Mouse (Mus musculus) C2C12 (cell line): ENCODE measurements around the gene Chd6. TPM values are rescaled to one million over a fixed set of nuclear protein-coding genes. Genes with fewer than 3 reads are reported as not detected.

Experiments
- H3K27me3 ChIP-seq: one replicate; pipeline ENCODE4 v1.6.1; 2011; ENCODE audit not compliant: control insufficient read depth, insufficient read depth, insufficient read length
- H3K36me3 ChIP-seq: one replicate; pipeline ENCODE4 v1.6.1; 2011; ENCODE audit not compliant: control insufficient read depth, insufficient read depth
- H3K4me3 ChIP-seq: one replicate; pipeline ENCODE4 v1.5.1; 2011; ENCODE audit warnings: mild to moderate bottlenecking, control low read depth; ENCODE audit not compliant: poor library complexity, insufficient read depth, severe bottlenecking
- H3K79me2 ChIP-seq: one replicate; pipeline ENCODE4 v1.6.1; 2011; ENCODE audit not compliant: control insufficient read depth, insufficient read depth
- H3K79me3 ChIP-seq: one replicate; pipeline ENCODE4 v1.6.1; 2011; ENCODE audit warnings: low read depth, control low read depth
- H3ac ChIP-seq: one replicate; pipeline ENCODE3; 2011; ENCODE audit warnings: low read depth; ENCODE audit not compliant: control insufficient read depth, insufficient read length
- CEBPB ChIP-seq: IDR thresholded peaks from one replicate; pipeline ENCODE4 v1.6.1; 2011; ENCODE audit warnings: low read depth, mild to moderate bottlenecking, control low read depth, moderate library complexity
- CTCF ChIP-seq: IDR thresholded peaks from one replicate; pipeline ENCODE4 v1.5.1; 2011; ENCODE audit not compliant: control insufficient read depth, insufficient read depth, insufficient read length
- FOSL1 ChIP-seq: IDR thresholded peaks from one replicate; pipeline ENCODE4 v1.8.0; 2011; ENCODE audit warnings: mild to moderate bottlenecking, low read length; ENCODE audit not compliant: poor library complexity, insufficient read depth, severe bottlenecking
- MAX ChIP-seq: IDR thresholded peaks from one replicate; pipeline ENCODE4 v1.6.1; 2011; ENCODE audit warnings: mild to moderate bottlenecking, control low read depth
- MYOD1 ChIP-seq: IDR thresholded peaks from one replicate; pipeline ENCODE4 v1.6.1; 2011; ENCODE audit warnings: low read depth; ENCODE audit not compliant: control insufficient read depth, insufficient read length
- MYOG ChIP-seq: IDR thresholded peaks from one replicate; pipeline ENCODE4 v1.6.1; 2011; ENCODE audit not compliant: control insufficient read depth, insufficient read length; ENCODE audit errors: extremely low read depth
- USF1 ChIP-seq: IDR thresholded peaks from one replicate; pipeline ENCODE4 v1.6.1; 2011; ENCODE audit warnings: low read depth, mild to moderate bottlenecking, control low read depth, moderate library complexity
- polyA plus RNA-seq: library from polyadenylated mRNA; unstranded; fragments of >200 nt; fragmentation: generic; extraction: Trizol; gene quantifications from one replicate; pipeline ENCODE4 v1.2.1, GENCODE M21; 2012; ENCODE audit warnings: missing spikeins

Gene Chd6
- polyA plus RNA-seq, 1 experiment = 3.9 TPM

DNA sequence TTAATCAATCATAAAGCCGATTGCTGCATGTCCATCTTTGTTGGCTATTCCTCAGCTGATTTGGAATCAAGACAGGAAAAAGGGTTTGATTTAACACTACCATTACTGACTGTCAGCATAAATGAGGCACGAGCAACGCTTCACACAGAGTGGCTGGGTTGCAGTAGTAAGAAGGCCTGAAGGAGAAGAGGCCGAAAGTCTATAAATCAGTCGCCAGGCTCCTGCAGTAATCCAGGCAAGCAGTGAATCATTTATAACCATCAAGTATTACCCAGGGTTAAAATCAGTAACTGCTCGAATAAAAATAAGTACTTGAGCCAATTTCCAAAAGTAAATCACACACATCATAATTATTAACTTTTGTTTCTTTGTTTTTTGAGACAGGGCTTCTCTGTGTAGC is 59.4 kb downstream of the Chd6 start:
- no peaks in the 10 kb centered on the region for H3K79me2 ChIP-seq
- H3ac ChIP-seq = no peak overlapping the region
- H3K4me3 ChIP-seq = no peak overlapping the region
- H3K79me3 ChIP-seq = no peaks in the 10 kb centered on the region
- TF ChIP-seq MYOG = no peak
- TF ChIP-seq USF1 = no peak
- no peak for TF ChIP-seq CEBPB
- no peak for TF ChIP-seq MYOD1
- TF ChIP-seq CTCF = no peak
- TF ChIP-seq FOSL1 = no peak
- TF ChIP-seq MAX = no peak
- peaks cover 26% of the 10 kb centered on the region for H3K36me3 ChIP-seq
- no peaks in the 10 kb centered on the region for H3K27me3 ChIP-seq

DNA sequence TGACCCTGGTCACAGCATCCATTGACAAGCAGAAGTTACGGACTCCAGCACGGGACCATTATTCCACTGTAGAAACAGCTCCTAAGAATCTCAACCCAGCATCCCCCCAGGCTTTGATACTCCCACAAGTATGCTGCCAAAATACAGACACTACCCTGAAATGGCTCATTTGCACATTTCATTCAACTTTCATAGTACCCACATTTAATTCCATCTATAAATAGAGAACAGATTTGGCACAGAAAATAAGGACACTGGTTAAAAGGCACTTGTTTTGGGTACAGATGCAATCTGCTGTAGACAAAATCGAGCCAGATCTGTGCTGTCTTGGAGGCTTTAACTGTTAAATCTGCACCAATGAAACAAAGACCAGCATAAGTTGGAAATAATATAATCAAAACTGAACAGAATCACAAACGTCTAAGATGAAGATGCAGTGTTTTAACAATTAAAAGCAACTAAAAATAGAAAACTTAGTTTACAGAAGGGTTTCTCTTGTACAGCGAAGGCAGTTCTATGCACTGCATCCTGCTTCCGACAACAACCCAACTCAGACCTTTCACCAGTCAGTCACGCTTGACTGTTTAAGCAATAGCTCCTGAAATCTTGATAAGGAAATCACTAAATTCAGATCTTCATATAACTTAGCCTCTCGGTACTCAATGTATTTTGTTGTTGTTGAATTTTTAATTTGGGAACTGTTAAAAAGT is 64.2 kb downstream of the Chd6 start:
- Histone ChIP-seq H3K4me3 (no peak overlapping the region), H3K79me2 (no peaks in the 10 kb centered on the region), H3K27me3 (no peaks in the 10 kb centered on the region), H3K36me3 (peaks cover 17% of the 10 kb centered on the region), H3ac (no peak overlapping the region), H3K79me3 (peaks cover 4% of the 10 kb centered on the region)
- TF ChIP-seq USF1 (no peak), MYOD1 (no peak), CTCF (no peak), CEBPB (no peak), MAX (no peak), FOSL1 (no peak), MYOG (no peak)

DNA sequence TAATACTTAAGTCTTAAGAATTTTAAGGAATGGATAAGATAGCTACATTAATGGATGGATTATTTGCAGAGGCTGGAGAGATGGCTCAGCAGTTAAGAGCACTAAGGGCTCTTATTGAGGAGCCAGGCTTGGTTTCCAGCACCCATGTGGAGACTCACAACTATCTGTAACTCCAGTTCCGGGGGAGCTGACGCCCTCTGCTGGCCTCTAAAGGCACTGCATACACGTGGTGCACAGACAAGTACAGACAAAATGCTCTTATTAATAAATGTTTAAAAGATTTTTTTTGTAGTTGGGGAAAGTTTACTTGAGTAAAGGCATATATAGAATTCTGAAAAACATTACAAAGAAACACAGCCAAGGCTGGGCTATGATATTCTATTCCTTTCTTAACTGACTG is 66.0 kb downstream of the Chd6 start:
- Histone ChIP-seq H3ac (no peak overlapping the region), H3K27me3 (no peaks in the 10 kb centered on the region), H3K4me3 (no peak overlapping the region), H3K79me3 (peaks cover 4% of the 10 kb centered on the region), H3K79me2 (no peaks in the 10 kb centered on the region), H3K36me3 (peaks cover 23% of the 10 kb centered on the region)
- TF ChIP-seq CEBPB (no peak), MAX (no peak), FOSL1 (no peak), USF1 (no peak), CTCF (no peak), MYOG (no peak), MYOD1 (no peak)

GRCm38 (mm10) chr2:161040743-161041142 is 68.1 kb downstream of the Chd6 start:
- no peak overlapping the region for H3K4me3 ChIP-seq
- no peaks in the 10 kb centered on the region for H3K79me2 ChIP-seq
- peaks cover 24% of the 10 kb centered on the region for H3K36me3 ChIP-seq
- TF ChIP-seq MAX = no peak
- no peak for TF ChIP-seq CTCF
- TF ChIP-seq USF1 = no peak
- no peaks in the 10 kb centered on the region for H3K27me3 ChIP-seq
- H3ac ChIP-seq = no peak overlapping the region
- peaks cover 4% of the 10 kb centered on the region for H3K79me3 ChIP-seq

GRCm38 (mm10) chr2:161037766-161038165 is 71.1 kb downstream of the Chd6 start:
- Histone ChIP-seq H3K79me2 (no peaks in the 10 kb centered on the region), H3K79me3 (no peaks in the 10 kb centered on the region), H3K4me3 (no peak overlapping the region), H3ac (no peak overlapping the region), H3K36me3 (peaks cover 24% of the 10 kb centered on the region), H3K27me3 (no peaks in the 10 kb centered on the region)
- TF ChIP-seq CTCF = no peak
- no peak for TF ChIP-seq CEBPB
- TF ChIP-seq MAX = no peak
- TF ChIP-seq MYOD1 = no peak
- no peak for TF ChIP-seq MYOG
- no peak for TF ChIP-seq FOSL1
- TF ChIP-seq USF1 = no peak

DNA sequence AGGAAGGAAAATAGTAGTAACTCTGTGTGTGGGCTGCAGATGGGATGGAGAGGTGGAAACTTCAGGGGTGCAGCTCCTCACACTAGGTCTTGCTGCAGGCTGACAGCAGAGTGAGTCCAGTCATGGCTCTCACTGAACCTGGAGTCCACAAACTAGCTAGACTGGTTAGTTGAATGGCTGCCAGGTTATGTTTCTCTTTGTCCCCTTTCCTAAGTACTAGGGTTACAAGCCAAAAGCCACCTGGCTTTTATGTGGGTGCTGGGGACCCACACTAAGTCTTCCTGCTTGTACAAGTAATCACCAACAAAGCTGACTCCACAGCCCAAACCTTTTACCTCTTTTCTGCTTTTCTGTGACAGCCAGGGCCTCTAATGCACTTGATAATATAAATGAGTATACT is 75.7 kb downstream of the Chd6 start:
- H3K36me3 ChIP-seq = peaks cover 20% of the 10 kb centered on the region
- H3K79me2 ChIP-seq = no peaks in the 10 kb centered on the region
- H3ac ChIP-seq = no peak overlapping the region
- no peak overlapping the region for H3K4me3 ChIP-seq
- H3K27me3 ChIP-seq = no peaks in the 10 kb centered on the region
- TF ChIP-seq MYOD1 = no peak
- no peak for TF ChIP-seq MYOG
- TF ChIP-seq USF1 = no peak
- no peak for TF ChIP-seq CEBPB
- TF ChIP-seq MAX = no peak
- TF ChIP-seq FOSL1 = no peak
- TF ChIP-seq CTCF = no peak
- no peaks in the 10 kb centered on the region for H3K79me3 ChIP-seq
